Mouse (Mus musculus) liver, embryonic 12.5 days (tissue): ENCODE measurements at regions not wholly inside any gene's neighbourhood (a gene's known extent, or its start where the extent isn't known, plus 50 kb on each side); places are given as distances from the start of the nearest gene placed in this dataset.

Experiments
- ATAC-seq: fragments of 200-750 bp; cut with Nextera tagmentation; 2 replicates; pipeline ENCODE4 v1.8.0; 2017; ENCODE audit warnings: moderate number of reproducible peaks, mild to moderate bottlenecking, moderate library complexity
- H3K27ac ChIP-seq: fragments of 300-500 bp; sonication (generic); 2 replicates; pipeline ENCODE4 v1.5.1; 2016; ENCODE audit warnings: mild to moderate bottlenecking
- H3K27me3 ChIP-seq: fragments of 300-500 bp; sonication (generic); replicated peaks from 2 replicates; pipeline ENCODE4 v1.6.1; 2016; ENCODE audit warnings: mild to moderate bottlenecking, moderate library complexity
- H3K36me3 ChIP-seq: fragments of 300-500 bp; sonication (generic); 2 replicates; pipeline ENCODE4 v1.6.1; 2016; ENCODE audit warnings: mild to moderate bottlenecking, moderate library complexity
- H3K4me1 ChIP-seq: fragments of 300-500 bp; sonication (generic); 2 replicates; pipeline ENCODE4 v1.6.1; 2016
- H3K4me2 ChIP-seq: fragments of 300-500 bp; sonication (generic); 2 replicates; pipeline ENCODE4 v1.6.1; 2016; ENCODE audit warnings: mild to moderate bottlenecking, moderate library complexity
- H3K4me3 ChIP-seq: fragments of 300-500 bp; sonication (generic); 2 replicates; pipeline ENCODE4 v1.5.1; 2016; ENCODE audit warnings: mild to moderate bottlenecking, moderate library complexity
- H3K9ac ChIP-seq: fragments of 300-500 bp; sonication (generic); 2 replicates; pipeline ENCODE4 v1.6.1; 2016; ENCODE audit warnings: mild to moderate bottlenecking, moderate library complexity
- H3K9me3 ChIP-seq: fragments of 300-500 bp; sonication (generic); replicated peaks from 2 replicates; pipeline ENCODE4 v1.6.1; 2016; ENCODE audit warnings: mild to moderate bottlenecking, moderate library complexity
- WGBS: fragments of 180-500 bp; shearing (Covaris S2); methylation state at CpG from one replicate; pipeline ENCODE4 v1.1.7; 2016; ENCODE audit not compliant: insufficient replicate concordance; 5-methylcytosine and 5-hydroxymethylcytosine counted together

DNA sequence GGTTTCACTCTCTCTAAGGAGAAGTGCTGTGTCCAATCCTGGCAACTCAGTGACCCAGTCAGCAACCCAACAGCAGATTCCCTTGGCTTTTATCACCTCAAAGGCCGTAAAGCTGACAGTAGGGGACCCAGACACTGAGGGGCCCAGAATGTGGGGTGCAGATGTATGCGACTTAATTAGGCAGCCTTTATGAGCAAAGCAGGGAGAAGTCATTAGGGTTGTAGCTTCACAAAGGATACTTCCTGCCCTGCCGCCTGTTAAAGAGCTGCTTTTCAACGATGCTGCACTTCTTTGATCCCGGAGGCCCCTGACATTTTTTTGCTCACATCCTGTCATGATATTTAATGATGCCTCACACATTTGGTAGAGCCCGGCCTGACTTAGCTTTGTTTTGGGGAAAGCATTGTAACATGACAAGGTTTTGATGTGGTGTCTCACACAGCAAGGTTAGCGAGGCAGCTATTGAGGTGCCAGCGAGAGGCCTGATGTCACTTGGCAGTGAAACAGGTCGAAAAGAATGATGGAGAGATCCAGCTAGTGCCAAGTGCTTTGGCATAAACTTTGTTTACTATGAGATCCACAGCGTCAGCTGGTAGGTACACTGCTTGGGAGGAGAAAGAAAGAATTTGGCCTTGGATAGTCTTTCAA, 240.2 kb downstream of the Slc4a3 start:
- H3K4me2 ChIP-seq, result no peak overlapping the region

DNA sequence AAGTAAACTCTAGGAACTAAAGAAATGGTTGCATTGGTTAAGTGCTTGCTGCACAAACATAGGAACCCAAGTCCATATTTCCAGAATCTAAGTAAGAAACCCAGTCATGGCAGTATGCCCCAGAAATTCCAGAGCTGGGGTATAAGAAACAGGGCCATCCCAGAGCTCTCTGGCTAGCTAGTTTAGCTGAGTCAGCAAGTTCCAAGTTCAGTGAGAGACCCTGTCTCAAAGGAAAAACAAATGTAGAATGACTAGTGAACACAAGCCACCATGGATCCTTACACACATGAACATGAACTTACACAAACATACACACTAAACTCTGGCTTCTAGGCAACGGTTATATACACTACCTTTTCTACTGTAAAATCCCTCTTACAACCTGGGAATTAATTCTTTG, 245.4 kb downstream of the Slc4a3 start:
- Histone ChIP-seq H3K27me3 (no peaks in the 10 kb centered on the region), H3K4me1 (no peaks in the 10 kb centered on the region), H3K4me3 (no peak overlapping the region), H3K36me3 (no peaks in the 10 kb centered on the region), H3K9ac (no peak overlapping the region), H3K4me2 (no peak overlapping the region), H3K9me3 (no peaks in the 10 kb centered on the region), H3K27ac (no peak overlapping the region)
- no peak for ATAC-seq
- 44% methylated on average over 1 of the region's 1 CpGs for WGBS

More for the DNA sequence above, 240.2 kb downstream of the Slc4a3 start:
- no peaks in the 10 kb centered on the region for H3K4me1 ChIP-seq
- no peak overlapping the region for H3K27ac ChIP-seq
- no peaks in the 10 kb centered on the region for H3K9me3 ChIP-seq
- ATAC-seq, result no peak
- H3K9ac ChIP-seq, result no peak overlapping the region
- WGBS, result 58% methylated on average over 10 of the region's 10 CpGs
- no peaks in the 10 kb centered on the region for H3K27me3 ChIP-seq
- no peak overlapping the region for H3K4me3 ChIP-seq
- no peaks in the 10 kb centered on the region for H3K36me3 ChIP-seq

DNA sequence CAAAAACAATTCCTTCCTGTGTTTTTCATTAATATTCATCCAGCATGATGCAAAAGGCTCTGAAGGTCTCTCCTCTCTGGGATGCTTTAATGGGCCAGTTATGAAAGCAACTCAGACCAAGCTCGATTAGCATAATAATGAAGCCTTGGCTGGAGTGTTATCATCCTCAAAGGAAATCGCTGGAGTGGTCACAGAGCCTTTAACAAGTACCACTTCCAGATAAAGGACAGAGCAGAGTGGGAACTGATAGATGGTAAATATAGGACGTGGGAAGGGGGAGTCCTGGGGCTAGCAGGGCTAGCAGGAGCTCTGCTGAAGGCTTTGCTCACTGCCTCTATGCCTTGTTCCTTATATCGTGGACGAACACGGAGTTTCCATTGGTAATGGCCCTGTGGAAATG, 251.7 kb downstream of the Slc4a3 start:
- no peak overlapping the region for H3K9ac ChIP-seq
- no peaks in the 10 kb centered on the region for H3K36me3 ChIP-seq
- no peaks in the 10 kb centered on the region for H3K27me3 ChIP-seq
- ATAC-seq, result no peak
- H3K9me3 ChIP-seq, result no peaks in the 10 kb centered on the region
- WGBS, result 50% methylated on average over 6 of the region's 6 CpGs
- H3K27ac ChIP-seq, result no peak overlapping the region
- H3K4me1 ChIP-seq, result no peaks in the 10 kb centered on the region
- no peak overlapping the region for H3K4me3 ChIP-seq
- H3K4me2 ChIP-seq, result no peak overlapping the region

DNA sequence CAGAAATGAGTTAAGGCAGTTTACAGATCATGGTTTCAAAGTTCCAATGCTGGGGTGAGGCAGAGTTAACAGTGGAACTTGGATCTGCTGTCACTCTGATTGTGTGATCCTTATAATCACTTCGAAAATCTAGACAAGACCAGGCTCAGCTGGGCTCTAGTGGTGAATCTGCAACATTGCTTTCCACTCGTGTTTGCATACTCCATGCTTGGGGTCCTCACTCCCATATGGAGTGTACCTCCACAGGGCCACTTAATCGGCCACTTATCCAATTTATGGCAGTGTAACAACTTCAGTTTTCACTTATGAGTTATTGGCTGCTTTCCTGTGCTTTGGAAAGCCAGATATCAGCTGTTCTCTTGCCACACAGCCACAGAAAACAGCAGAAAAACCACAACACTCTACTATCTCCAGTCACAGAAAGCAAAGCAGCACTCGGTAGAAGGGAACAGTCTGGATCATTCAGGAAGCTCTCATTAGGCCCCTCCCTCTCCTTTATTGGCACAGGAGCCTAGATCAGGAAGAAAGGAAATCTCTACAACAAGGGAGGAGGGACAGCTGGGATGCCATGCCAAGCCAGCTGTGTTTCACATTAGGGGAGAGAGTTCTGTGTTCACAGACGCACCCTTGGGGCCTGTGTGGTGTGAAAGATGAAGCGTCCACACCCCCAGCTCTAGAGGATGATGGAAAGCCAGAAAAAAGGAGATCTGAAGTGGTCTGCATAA, 252.5 kb downstream of the Slc4a3 start:
- Histone ChIP-seq H3K9ac (no peak overlapping the region), H3K27me3 (no peaks in the 10 kb centered on the region), H3K4me1 (no peaks in the 10 kb centered on the region), H3K4me3 (no peak overlapping the region), H3K27ac (no peak overlapping the region), H3K9me3 (no peaks in the 10 kb centered on the region), H3K36me3 (no peaks in the 10 kb centered on the region), H3K4me2 (no peak overlapping the region)
- no peak for ATAC-seq
- WGBS, result 33% methylated on average over 6 of the region's 6 CpGs

DNA sequence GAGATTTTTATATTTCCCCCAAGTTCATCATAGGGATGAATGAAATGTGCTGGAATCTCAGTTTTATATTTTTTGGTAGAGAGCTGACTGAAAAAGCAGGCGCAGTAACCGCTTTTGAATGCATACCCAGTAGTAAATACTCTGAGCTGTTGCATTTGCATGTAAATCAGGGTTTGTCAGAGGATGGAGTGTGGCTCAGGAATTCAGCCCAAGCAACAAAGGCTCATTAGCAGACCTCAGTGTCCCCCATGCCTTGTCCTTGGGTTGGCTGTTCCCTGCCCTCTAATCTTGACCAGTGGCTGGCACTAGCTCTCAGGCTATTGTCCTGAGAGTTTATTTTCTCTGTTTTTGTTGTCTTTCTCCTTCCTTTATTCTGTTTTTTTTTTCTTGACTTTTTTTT, 258.4 kb downstream of the Slc4a3 start:
- Histone ChIP-seq H3K36me3 (no peaks in the 10 kb centered on the region), H3K9ac (no peak overlapping the region), H3K27ac (no peak overlapping the region), H3K27me3 (no peaks in the 10 kb centered on the region), H3K4me3 (no peak overlapping the region), H3K4me1 (no peaks in the 10 kb centered on the region), H3K4me2 (no peak overlapping the region), H3K9me3 (no peaks in the 10 kb centered on the region)
- WGBS, result 46% methylated on average over 2 of the region's 2 CpGs
- ATAC-seq, result no peak

DNA sequence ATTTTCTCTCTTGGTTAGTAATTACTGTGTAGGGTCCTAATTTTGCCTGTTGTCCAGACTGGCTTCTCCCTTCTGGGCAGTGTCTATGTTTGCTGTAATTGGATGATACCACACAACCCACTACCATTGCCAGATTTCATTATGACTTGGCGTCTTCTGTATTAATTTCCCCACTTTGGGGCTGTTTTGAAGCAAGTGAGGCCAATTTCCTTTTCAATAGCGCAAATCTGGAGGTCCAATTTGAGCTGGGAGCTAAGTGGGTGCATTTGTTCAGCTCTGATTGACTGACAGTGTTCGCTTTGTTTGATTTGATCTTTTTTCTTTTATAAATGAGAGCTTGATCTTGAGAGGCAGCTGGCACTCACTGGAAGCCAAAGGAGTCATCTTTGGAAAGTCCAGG, 266.4 kb downstream of the Slc4a3 start:
- ATAC-seq, result no peak
- H3K9me3 ChIP-seq, result no peaks in the 10 kb centered on the region
- WGBS, result 51% methylated on average over 3 of the region's 3 CpGs

DNA sequence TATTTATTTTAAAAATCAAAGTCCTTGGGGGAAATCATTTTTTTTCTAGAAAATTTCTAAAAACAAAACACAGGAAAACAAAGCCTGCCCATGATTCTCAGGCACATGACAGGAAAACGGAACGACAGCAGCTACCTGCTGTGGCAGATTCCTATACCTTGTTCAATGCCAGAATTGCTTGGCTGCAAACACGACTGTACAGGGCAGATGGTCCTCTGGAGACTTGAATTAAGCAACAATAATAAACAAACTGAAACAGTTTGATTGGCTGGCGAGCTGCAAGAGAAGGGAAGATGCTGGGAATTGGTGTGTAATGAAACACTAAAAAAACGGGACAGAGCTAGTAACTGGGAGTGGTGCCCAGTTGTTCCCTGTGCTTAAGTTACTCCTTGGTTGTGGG, 280.1 kb downstream of the Slc4a3 start:
- Histone ChIP-seq H3K9ac (no peak overlapping the region), H3K36me3 (no peaks in the 10 kb centered on the region), H3K9me3 (no peaks in the 10 kb centered on the region), H3K4me1 (no peaks in the 10 kb centered on the region), H3K27me3 (no peaks in the 10 kb centered on the region), H3K4me2 (no peak overlapping the region), H3K4me3 (no peak overlapping the region), H3K27ac (no peak overlapping the region)
- ATAC-seq, result no peak
- 54% methylated on average over 5 of the region's 5 CpGs for WGBS

More for the DNA sequence above, 266.4 kb downstream of the Slc4a3 start:
- H3K27me3 ChIP-seq, result no peaks in the 10 kb centered on the region
- H3K36me3 ChIP-seq, result no peaks in the 10 kb centered on the region
- no peak overlapping the region for H3K9ac ChIP-seq
- H3K4me2 ChIP-seq, result no peak overlapping the region
- no peaks in the 10 kb centered on the region for H3K4me1 ChIP-seq
- H3K4me3 ChIP-seq, result no peak overlapping the region
- no peak overlapping the region for H3K27ac ChIP-seq

DNA sequence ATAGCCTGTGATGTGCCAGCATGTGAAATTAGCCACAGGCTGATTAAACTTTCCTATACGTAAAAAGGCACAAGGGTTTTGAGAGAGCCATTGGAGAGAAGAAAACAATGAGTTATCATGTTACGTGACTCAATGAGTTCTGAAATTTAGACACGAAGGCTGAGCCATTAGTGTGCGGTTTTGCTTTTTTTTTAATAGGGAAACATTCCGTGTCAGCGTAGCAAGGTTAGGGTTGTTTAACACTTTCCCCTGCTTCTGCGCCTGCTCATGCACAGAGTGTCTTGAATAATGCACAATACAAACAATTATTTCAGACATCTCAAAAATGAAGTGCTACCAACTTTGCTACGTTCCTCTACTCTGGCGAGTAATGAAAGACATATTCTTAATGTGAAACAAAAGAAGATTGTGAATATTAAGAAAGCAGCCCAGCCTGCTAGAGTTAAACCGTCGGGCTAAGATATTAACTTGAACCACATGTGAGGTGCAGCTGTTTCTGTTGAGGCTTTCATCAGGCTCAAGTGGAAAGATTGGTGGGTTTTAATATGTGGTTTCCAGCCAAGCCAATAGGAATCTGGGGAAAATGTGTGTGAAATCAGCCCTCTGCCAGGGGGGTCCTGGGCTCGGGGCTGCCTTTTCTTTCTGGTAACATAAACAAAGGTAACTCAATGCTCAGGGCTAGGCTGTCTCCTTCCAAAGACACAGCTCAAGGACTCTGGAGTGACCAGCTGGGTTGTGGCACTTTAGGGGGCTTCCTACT, 287.2 kb downstream of the Slc4a3 start:
- Histone ChIP-seq H3K4me2 (no peak overlapping the region), H3K4me3 (no peak overlapping the region), H3K9ac (no peak overlapping the region), H3K9me3 (no peaks in the 10 kb centered on the region), H3K27ac (no peak overlapping the region), H3K27me3 (no peaks in the 10 kb centered on the region), H3K36me3 (no peaks in the 10 kb centered on the region), H3K4me1 (no peaks in the 10 kb centered on the region)
- ATAC-seq, result no peak
- WGBS, result 67% methylated on average over 12 of the region's 12 CpGs

DNA sequence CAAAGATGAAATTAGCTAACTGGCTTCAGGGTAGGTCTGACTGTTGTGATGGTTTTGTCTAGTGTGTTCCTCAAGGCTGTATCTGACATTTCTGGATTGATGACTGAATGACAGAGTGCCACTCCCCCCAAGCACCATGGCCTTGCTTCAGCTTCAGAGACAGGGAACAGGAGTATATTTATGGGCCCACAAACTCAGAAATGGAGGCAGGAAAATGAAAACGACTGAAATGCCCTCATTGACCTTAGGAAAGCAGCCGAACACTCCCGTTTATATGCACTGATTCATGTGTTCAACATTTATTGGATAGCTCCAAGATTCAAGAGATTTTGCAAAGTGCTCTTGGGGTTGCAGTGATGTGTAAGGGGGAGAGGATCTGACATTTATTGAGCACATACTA, 288.3 kb downstream of the Slc4a3 start:
- no peak overlapping the region for H3K4me2 ChIP-seq
- no peak for ATAC-seq
- H3K9ac ChIP-seq, result no peak overlapping the region
- H3K4me1 ChIP-seq, result no peaks in the 10 kb centered on the region
- no peaks in the 10 kb centered on the region for H3K27me3 ChIP-seq
- no peaks in the 10 kb centered on the region for H3K9me3 ChIP-seq
- H3K4me3 ChIP-seq, result no peak overlapping the region
- H3K27ac ChIP-seq, result no peak overlapping the region
- 69% methylated on average over 3 of the region's 3 CpGs for WGBS
- no peaks in the 10 kb centered on the region for H3K36me3 ChIP-seq

DNA sequence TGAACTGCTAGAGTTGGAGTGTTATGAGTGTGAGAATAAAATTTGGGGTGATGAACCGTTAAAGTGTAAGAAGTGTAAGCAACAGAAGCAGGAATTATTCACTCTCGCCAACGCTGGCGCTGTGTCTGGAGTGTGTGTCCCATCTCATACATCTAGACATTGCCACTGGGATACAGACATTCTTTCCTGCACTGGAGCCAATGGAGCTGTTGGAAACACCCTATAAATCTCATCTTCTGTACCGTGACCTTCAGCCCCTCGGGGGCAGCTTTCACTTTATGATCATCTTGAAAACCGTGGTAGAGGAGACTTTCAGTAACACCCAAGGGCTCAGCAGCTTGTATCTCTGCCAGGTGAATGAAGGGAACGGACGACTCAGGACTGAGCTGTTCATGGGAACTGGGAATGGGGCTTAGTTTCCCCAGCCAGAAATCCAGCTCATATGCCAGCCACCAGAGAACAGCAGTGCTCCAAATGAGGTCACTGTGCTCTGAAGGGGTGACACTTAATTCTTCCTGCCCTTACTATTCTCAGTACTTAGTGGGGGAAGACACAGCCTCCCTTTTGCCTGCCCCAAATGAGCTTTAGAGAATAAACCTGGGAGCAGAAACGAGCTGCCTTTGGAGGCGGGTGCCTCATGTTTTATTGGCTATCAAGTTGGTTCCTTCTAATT, 293.6 kb downstream of the Slc4a3 start:
- Histone ChIP-seq H3K36me3 (no peaks in the 10 kb centered on the region), H3K4me3 (no peak overlapping the region), H3K4me1 (no peaks in the 10 kb centered on the region), H3K4me2 (no peak overlapping the region), H3K9me3 (no peaks in the 10 kb centered on the region), H3K9ac (no peak overlapping the region), H3K27ac (no peak overlapping the region), H3K27me3 (no peaks in the 10 kb centered on the region)
- no peak for ATAC-seq
- 68% methylated on average over 11 of the region's 11 CpGs for WGBS

DNA sequence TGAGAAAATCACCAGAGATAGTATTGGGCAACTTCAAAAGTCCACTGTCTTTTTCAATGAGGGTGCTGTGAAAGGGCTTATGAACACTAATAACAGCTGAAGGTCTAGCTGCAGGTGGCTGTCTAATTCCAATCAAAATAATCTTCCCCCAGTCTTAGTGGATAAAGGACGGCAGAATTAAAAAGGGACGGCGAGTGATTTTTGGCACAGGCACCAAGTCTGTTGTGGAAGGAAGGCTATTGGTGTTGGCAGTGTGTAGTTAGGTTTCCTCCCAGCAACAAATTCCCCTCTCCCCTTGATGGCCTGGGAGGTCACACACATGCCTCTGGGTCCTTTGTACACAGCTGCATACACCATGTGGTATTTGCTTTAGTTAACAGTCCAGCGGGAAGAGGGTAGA, 296.3 kb downstream of the Slc4a3 start:
- H3K27ac ChIP-seq, result no peak overlapping the region

DNA sequence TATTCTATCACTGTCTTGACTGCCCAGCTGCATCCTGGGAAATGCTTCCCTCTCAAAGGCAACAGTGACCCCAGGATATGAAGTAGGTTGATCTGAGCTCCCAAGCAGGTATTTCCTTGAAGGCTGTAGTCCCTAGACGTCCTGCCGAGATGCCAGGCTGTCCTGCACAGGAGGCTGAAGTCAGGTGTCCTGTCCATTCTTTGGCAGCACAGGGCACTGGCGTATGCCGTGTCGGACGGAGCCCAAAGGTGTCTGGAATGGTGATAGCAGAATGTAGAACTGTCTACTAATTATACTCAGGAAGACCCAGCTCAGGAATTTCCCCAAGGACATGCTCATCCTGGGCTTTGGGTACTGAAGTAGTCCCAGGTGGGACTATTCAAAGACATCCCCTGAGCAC, 297.3 kb downstream of the Slc4a3 start:
- no peak for ATAC-seq
- Histone ChIP-seq H3K27me3 (no peaks in the 10 kb centered on the region), H3K4me3 (no peak overlapping the region), H3K27ac (no peak overlapping the region), H3K4me2 (no peak overlapping the region), H3K9me3 (no peaks in the 10 kb centered on the region), H3K4me1 (no peaks in the 10 kb centered on the region), H3K36me3 (no peaks in the 10 kb centered on the region), H3K9ac (no peak overlapping the region)
- WGBS, result 80% methylated on average over 6 of the region's 6 CpGs

More for the DNA sequence above, 296.3 kb downstream of the Slc4a3 start:
- Histone ChIP-seq H3K4me3 (no peak overlapping the region), H3K4me2 (no peak overlapping the region), H3K9me3 (no peaks in the 10 kb centered on the region), H3K36me3 (no peaks in the 10 kb centered on the region), H3K27me3 (no peaks in the 10 kb centered on the region), H3K9ac (no peak overlapping the region), H3K4me1 (no peaks in the 10 kb centered on the region)
- no peak for ATAC-seq
- WGBS, result 79% methylated on average over 4 of the region's 4 CpGs
